Mouse (Mus musculus) retina, postnatal 7 days (tissue): ENCODE results near the gene Grin1.
A peak's percentile ranks its signal among the peaks of the same experiment; 100 is the strongest.
"Not testable (repeated sequence)": the region's sequence is repeated elsewhere in the genome, so short reads cannot be mapped to it uniquely, and the experiment has no call there.

ENCODE experiments used
- DNase-seq: peaks from one replicate; pipeline ENCODE4 v3.0.0-alpha.2; 2012; ENCODE audit warnings: low read depth, low spot score

Gene Grin1

GRCm38 (mm10) chr2:25258887-25259286 lies 60.1 kb downstream of the Grin1 start:
- DNase-seq, result no peak

GRCm38 (mm10) chr2:25257250-25257649 lies 61.7 kb downstream of the Grin1 start:
- DNase-seq, result not testable (repeated sequence)

DNA sequence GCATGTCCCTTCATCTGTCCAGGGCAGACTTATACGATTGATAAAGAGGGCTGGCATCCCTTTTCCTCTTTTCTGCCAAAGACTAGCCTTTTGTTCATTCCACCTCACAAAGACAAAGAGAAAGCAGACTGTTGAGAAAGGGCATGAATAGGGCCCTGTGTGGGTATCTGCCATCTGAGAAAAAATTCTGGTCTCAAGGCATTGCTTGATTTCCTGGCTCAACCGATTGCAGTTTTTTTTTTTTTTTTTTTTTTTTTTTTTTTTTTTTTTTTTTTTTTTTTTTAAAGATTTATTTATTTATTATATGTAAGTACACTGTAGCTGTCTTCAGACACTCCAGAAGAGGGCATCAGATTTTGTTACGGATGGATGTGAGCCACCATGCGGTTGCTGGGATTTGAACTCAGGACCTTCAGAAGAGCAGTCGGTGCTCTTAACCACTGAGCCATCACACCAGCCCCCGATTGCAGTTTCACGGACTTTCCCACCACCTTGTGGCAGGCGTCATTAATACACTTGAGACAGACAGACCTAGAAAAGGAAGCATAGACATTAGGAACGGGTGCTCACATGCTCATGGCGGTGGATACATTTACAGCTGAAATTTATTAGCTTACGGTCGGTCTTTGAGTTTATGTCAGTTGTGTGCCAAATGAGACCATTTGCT lies 62.4 kb downstream of the Grin1 start:
- not testable (repeated sequence) for DNase-seq

DNA sequence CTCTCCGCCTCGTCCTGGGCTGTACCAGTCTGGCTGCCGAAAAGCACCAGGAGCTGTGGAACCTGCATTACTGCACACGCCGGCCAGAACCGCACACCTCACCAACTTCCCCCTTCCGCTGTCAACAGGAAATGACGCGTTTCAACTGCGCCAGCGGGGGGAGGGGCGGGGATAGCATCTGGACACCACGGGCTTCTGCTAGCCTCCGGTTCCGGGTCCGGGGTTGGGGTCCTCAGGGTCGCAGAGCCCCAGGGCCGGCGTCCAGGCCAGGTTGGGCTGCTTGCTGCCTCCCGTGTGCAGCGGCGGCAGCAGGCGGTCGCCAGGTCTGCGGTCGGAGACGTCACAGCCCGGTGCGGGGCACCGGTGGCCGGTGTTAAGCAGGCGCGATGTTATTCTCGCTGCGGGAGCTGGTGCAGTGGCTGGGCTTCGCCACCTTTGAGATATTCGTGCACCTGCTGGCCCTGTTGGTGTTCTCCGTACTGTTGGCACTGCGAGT lies 63.7 kb downstream of the Grin1 start, which contains the start of gene Tmem203:
Gene Tmem203 (plus strand): TSS at position 156 of the 496 bp plus-strand sequence.
- peak; percentile 92 for DNase-seq

DNA sequence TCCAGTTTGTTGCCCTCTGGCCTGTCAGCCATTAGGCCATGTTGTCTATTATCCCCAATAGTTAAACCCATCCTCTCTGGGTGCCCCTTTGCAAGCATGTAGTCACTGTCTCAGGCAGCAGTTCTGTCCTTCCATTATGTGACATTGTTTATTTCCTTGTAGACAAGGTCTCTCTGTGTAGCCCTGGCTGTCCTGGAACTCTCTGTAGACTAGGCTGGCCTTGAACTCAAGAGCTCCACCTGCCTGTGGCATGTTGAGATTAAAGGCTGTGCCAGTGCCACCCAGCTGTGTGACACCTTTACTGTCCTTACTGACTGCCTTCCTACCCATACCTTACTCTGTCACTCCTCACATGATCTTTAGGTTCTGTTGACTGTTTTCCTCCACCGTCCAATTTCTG lies 66.7 kb downstream of the Grin1 start:
- DNase-seq, result no peak

GRCm38 (mm10) chr2:25246183-25247072 lies 72.6 kb downstream of the Grin1 start, which contains the start of gene AL732309.1:
TSS of gene AL732309.1 (minus strand) at chr2:25246863.
- DNase-seq, result no peak

DNA sequence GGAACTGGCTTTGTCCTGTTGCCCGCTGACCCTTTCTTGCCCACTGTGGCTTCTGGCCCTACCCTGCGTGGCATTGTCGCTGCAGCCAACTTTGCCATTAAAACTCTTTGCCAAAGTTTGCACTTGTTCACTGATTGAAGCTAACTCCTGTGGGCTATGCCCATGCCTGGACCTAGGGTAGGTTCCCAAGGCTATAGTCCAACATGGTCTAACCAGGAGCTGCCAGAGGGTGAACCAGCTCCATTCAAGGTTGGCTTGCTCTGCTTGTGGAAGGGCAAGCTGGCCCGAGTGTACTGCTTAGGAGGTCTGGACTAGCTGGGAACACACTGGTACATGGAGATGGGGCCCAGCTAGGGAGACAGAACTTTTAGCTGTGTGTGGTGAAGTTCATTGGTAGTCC lies 74.8 kb downstream of the Grin1 start:
- no peak for DNase-seq

- no peak for DNase-seq
These were observed 75.6 kb downstream of the Grin1 start for GRCm38 (mm10) chr2:25243342-25243741.

- DNase-seq, result no peak
These were observed 76.9 kb downstream of the Grin1 start, which contains the start of the genes Rnf208 and Cysrt1 for GRCm38 (mm10) chr2:25242101-25242506. TSS of gene Rnf208 (plus strand) at chr2:25242255. TSS of gene Cysrt1 (minus strand) at chr2:25242452.

DNA sequence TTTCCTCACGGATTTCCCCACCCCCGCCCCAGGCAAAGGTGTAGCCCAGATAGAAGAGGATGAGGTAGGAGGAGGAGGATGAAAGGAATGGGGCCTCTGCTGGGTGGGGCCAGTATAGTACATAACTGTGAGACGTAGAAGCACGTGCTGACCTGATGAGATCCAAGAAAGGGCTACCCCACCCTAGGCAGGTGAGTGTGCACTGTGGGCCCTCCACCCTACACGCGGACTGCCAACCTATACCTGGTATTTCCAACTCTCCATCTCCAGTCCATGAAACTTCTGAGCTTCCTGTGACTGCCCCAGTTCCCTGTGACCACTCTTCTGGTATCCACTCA lies 77.6 kb downstream of the Grin1 start:
- no peak for DNase-seq
